Mouse (Mus musculus): Measurements from ENCODE around the gene Cd79a.
A peak's percentile ranks its signal among the peaks of the same experiment; 100 is the strongest.

Gene Cd79a

DNA sequence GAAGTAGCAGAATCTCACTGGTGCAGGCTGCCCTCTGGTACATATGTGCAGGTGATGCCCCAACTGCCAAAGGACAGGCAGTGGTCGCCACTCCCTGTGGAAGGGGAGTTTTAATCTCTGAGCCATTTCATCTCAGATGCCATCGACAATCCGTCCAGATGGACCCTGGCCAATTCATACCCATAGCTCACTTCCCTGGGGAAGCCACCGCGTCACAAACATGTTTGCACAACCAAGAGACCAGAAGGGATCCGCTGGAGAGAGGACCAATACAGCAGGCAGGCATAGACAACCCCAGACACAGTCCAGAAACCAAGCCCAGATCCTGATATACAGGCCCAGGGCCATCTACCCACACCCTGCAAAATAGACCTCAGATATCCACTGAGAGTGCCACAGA is 33.3 kb downstream of the Cd79a start:
- DNase-seq (ENCODE audit: low spot score) = no peak

DNA sequence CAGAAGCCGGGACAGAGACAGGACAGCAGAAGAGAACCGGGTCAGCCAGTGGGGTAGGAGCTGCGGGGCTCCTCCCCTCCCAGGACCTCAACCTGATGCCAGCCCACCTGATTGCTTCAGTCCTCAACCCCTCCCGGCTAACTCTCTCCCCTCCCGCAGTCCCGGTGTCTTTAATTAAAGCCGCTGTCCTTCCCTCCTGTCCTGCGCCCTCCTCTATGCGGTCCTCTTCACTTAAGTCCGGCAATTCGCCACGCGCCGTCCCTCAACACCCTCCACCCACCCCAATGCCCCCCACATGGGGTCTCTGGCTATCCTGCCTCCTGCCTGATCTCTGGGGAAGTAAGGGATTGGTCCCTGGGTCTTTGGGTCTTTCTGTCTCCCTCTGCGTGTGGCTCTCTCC is 34.5 kb downstream of the Cd79a start:
- DNase-seq (ENCODE audit: low spot score) = no peak

- DNase-seq (ENCODE audit: low spot score) = no peak
These were observed 46.5 kb downstream of the Cd79a start for GRCm38 (mm10) chr7:24943641-24944040.

GRCm38 (mm10) chr7:24944257-24944950 is 47.2 kb downstream of the Cd79a start, which contains the start of gene Gm4881:
Gene Gm4881 (minus strand): TSS chr7:24944494.
- DNase-seq (ENCODE audit: low spot score) = no peak

- no peak for DNase-seq (ENCODE audit: low spot score)
These were observed 50.3 kb downstream of the Cd79a start for GRCm38 (mm10) chr7:24947316-24948048.

GRCm38 (mm10) chr7:24948774-24949173 is 51.6 kb downstream of the Cd79a start:
- no peak for DNase-seq (ENCODE audit: low spot score)

- DNase-seq (ENCODE audit: low spot score) = peak; percentile 93
These were observed 52.9 kb downstream of the Cd79a start for GRCm38 (mm10) chr7:24949958-24950623.

Data from embryo, embryonic 10.5 days (tissue).